Mouse (Mus musculus): ENCODE measurements at regions not wholly inside any gene's neighbourhood (a gene's known extent, or its start where the extent isn't known, plus 50 kb on each side); places are given as distances from the start of the nearest gene placed in this dataset.

DNA sequence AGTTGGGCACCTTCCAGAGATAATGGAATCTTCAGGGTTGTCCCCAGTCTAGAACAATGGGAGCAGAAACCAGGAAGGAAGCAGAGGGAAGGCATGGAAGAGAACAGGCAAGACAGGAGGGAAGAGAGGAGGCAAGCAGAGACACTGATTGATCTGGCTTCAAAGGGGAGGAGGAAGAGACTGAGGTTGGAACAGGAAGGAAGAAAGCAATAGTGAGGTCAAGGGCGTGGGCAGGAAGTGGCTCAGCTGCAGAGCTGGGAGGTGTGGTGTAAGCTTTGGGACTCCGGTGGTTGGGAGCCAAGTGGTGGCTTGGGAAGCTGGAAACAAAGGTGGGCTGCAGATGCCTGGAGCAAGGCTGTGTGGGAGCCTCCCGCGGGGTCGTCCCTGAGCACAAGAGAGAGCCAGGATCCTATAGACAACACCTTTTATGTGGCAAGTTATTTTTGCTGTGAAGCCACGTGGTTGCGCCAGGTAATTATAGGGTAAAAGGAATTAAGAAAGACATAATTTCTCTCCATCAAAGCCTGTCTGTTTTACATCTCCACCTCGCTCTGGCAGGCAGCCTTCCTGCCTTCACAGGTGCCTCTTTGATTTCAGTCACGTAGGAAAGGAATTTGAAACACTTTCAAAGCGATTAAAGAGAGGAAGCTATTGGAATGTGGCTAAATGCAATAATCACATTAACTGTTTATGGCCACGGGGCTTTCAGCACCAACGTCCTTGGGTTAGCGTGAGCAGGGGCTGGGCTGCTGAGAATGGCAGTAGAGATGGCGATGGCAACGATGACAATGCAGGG, 237.3 kb upstream of the Wscd1 start:
- Histone ChIP-seq H3K27ac (ENCODE audit: low read depth, low read length) (no peak overlapping the region), H3K27me3 (ENCODE audit: control insufficient read depth, insufficient read depth, low read length) (no peaks in the 10 kb centered on the region), H3K36me3 (ENCODE audit: control insufficient read depth, insufficient read depth, low read length) (no peaks in the 10 kb centered on the region), H3K9ac (ENCODE audit: low read length) (no peak overlapping the region), H3K4me3 (ENCODE audit: low read depth, low read length) (no peak overlapping the region), H3K4me2 (no peak overlapping the region), H3K4me1 (ENCODE audit: control insufficient read depth, insufficient read depth, low read length) (no peaks in the 10 kb centered on the region; the same call in 1 of the 2 replicates), H3K9me3 (ENCODE audit: control insufficient read depth, low read length) (no peaks in the 10 kb centered on the region)
- no peak for ATAC-seq (ENCODE audit: low FRiP score)
- 77% methylated on average over 15 of the region's 15 CpGs for WGBS
- no peak for DNase-seq (ENCODE audit: low spot score, missing footprints)

- WGBS: 65% methylated on average over 3 of the region's 3 CpGs
- Histone ChIP-seq H3K4me1 (ENCODE audit: control insufficient read depth, insufficient read depth, low read length) (no peaks in the 10 kb centered on the region; the same call in 1 of the 2 replicates), H3K4me3 (ENCODE audit: low read depth, low read length) (no peak overlapping the region), H3K9ac (ENCODE audit: low read length) (no peak overlapping the region), H3K36me3 (ENCODE audit: control insufficient read depth, insufficient read depth, low read length) (no peaks in the 10 kb centered on the region), H3K4me2 (no peak overlapping the region), H3K27ac (ENCODE audit: low read depth, low read length) (no peak overlapping the region), H3K9me3 (ENCODE audit: control insufficient read depth, low read length) (no peaks in the 10 kb centered on the region), H3K27me3 (ENCODE audit: control insufficient read depth, insufficient read depth, low read length) (no peaks in the 10 kb centered on the region)
- DNase-seq (ENCODE audit: low spot score, missing footprints): no peak
- ATAC-seq (ENCODE audit: low FRiP score): no peak
These were observed 236.7 kb upstream of the Wscd1 start for GRCm38 (mm10) chr11:71513067-71513350.

GRCm38 (mm10) chr11:71515264-71515663, 234.5 kb upstream of the Wscd1 start:
- Histone ChIP-seq H3K9me3 (ENCODE audit: control insufficient read depth, low read length) (no peaks in the 10 kb centered on the region), H3K4me1 (ENCODE audit: control insufficient read depth, insufficient read depth, low read length) (no peaks in the 10 kb centered on the region; the same call in 1 of the 2 replicates), H3K4me2 (no peak overlapping the region), H3K36me3 (ENCODE audit: control insufficient read depth, insufficient read depth, low read length) (no peaks in the 10 kb centered on the region), H3K4me3 (ENCODE audit: low read depth, low read length) (no peak overlapping the region), H3K27ac (ENCODE audit: low read depth, low read length) (no peak overlapping the region), H3K27me3 (ENCODE audit: control insufficient read depth, insufficient read depth, low read length) (no peaks in the 10 kb centered on the region), H3K9ac (ENCODE audit: low read length) (no peak overlapping the region)
- WGBS: 27% methylated on average over 6 of the region's 6 CpGs
- DNase-seq (ENCODE audit: low spot score, missing footprints) (no peak), ATAC-seq (ENCODE audit: low FRiP score) (no peak)

- H3K4me2 ChIP-seq: no peak overlapping the region
- no peak overlapping the region for H3K27ac ChIP-seq (ENCODE audit: low read depth, low read length)
- H3K4me1 ChIP-seq (ENCODE audit: control insufficient read depth, insufficient read depth, low read length): no peaks in the 10 kb centered on the region; the same call in 1 of the 2 replicates
- WGBS: 33% methylated on average over 5 of the region's 5 CpGs
- no peak for ATAC-seq (ENCODE audit: low FRiP score)
- H3K9me3 ChIP-seq (ENCODE audit: control insufficient read depth, low read length): no peaks in the 10 kb centered on the region
- no peaks in the 10 kb centered on the region for H3K27me3 ChIP-seq (ENCODE audit: control insufficient read depth, insufficient read depth, low read length)
- no peak for DNase-seq (ENCODE audit: low spot score, missing footprints)
- H3K9ac ChIP-seq (ENCODE audit: low read length): no peak overlapping the region
- no peaks in the 10 kb centered on the region for H3K36me3 ChIP-seq (ENCODE audit: control insufficient read depth, insufficient read depth, low read length)
- no peak overlapping the region for H3K4me3 ChIP-seq (ENCODE audit: low read depth, low read length)
These were observed 232.3 kb upstream of the Wscd1 start for GRCm38 (mm10) chr11:71517377-71517776.

GRCm38 (mm10) chr11:71527691-71528090, 222.0 kb upstream of the Wscd1 start:
- Histone ChIP-seq H3K27ac (ENCODE audit: low read depth, low read length) (no peak overlapping the region), H3K9me3 (ENCODE audit: control insufficient read depth, low read length) (no peaks in the 10 kb centered on the region), H3K36me3 (ENCODE audit: control insufficient read depth, insufficient read depth, low read length) (no peaks in the 10 kb centered on the region), H3K9ac (ENCODE audit: low read length) (no peak overlapping the region), H3K4me1 (ENCODE audit: control insufficient read depth, insufficient read depth, low read length) (no peaks in the 10 kb centered on the region), H3K4me3 (ENCODE audit: low read depth, low read length) (no peak overlapping the region), H3K4me2 (no peak overlapping the region), H3K27me3 (ENCODE audit: control insufficient read depth, insufficient read depth, low read length) (no peaks in the 10 kb centered on the region)
- ATAC-seq (ENCODE audit: low FRiP score): no peak
- no peak for DNase-seq (ENCODE audit: low spot score, missing footprints)
- WGBS: 76% methylated on average over 2 of the region's 2 CpGs

- no peaks in the 10 kb centered on the region for H3K9me3 ChIP-seq (ENCODE audit: control insufficient read depth, low read length)
- no peak overlapping the region for H3K27ac ChIP-seq (ENCODE audit: low read depth, low read length)
- 91% methylated on average over 4 of the region's 4 CpGs for WGBS
- no peaks in the 10 kb centered on the region for H3K27me3 ChIP-seq (ENCODE audit: control insufficient read depth, insufficient read depth, low read length)
- DNase-seq (ENCODE audit: low spot score, missing footprints): no peak
- H3K4me1 ChIP-seq (ENCODE audit: control insufficient read depth, insufficient read depth, low read length): no peaks in the 10 kb centered on the region
- no peaks in the 10 kb centered on the region for H3K36me3 ChIP-seq (ENCODE audit: control insufficient read depth, insufficient read depth, low read length)
- H3K4me2 ChIP-seq: no peak overlapping the region
- H3K4me3 ChIP-seq (ENCODE audit: low read depth, low read length): no peak overlapping the region
- no peak overlapping the region for H3K9ac ChIP-seq (ENCODE audit: low read length)
- ATAC-seq (ENCODE audit: low FRiP score): no peak
These were observed 221.1 kb upstream of the Wscd1 start for GRCm38 (mm10) chr11:71528588-71528987.

DNA sequence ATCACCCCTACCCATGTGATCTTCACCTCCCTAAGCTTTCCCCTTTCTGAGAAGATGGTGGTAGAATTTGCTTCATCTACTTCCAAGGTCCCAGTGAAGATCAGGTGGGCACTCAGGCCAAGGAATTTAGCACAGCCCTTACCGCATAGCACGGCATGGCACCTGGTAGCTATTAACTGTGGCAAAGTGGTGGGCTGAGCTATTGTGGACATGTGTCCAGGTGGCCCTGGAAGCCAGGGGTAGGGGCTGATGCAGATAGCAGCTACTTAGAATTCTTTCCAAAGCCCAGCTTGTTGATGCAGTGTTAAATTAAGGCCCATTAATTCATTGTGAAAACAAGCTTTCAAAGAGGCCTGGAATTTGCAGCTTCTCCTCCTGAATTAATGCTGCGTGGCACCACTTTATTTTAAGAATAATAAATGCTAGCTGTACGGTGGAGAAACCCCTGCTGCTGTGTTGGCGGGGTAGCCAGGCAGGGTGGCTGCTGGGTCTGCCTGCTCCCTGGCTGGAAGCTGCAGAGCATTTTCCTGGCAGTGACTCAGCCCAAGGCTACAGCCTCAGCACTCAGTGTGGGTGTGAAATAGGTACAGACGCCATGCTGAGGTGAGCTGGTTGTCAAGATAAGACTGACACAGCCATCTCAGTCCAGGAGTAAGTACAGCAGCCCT, 208.4 kb upstream of the Wscd1 start:
- Histone ChIP-seq H3K4me3 (ENCODE audit: low read depth, low read length) (no peak overlapping the region), H3K27ac (ENCODE audit: low read depth, low read length) (no peak overlapping the region), H3K9ac (ENCODE audit: low read length) (no peak overlapping the region), H3K36me3 (ENCODE audit: control insufficient read depth, insufficient read depth, low read length) (no peaks in the 10 kb centered on the region), H3K4me1 (ENCODE audit: control insufficient read depth, insufficient read depth, low read length) (no peaks in the 10 kb centered on the region), H3K27me3 (ENCODE audit: control insufficient read depth, insufficient read depth, low read length) (no peaks in the 10 kb centered on the region), H3K9me3 (ENCODE audit: control insufficient read depth, low read length) (peaks cover 3% of the 10 kb centered on the region; the same call in 1 of the 2 replicates), H3K4me2 (no peak overlapping the region)
- DNase-seq (ENCODE audit: low spot score, missing footprints): no peak
- WGBS: 71% methylated on average over 6 of the region's 6 CpGs
- ATAC-seq (ENCODE audit: low FRiP score): no peak

DNA sequence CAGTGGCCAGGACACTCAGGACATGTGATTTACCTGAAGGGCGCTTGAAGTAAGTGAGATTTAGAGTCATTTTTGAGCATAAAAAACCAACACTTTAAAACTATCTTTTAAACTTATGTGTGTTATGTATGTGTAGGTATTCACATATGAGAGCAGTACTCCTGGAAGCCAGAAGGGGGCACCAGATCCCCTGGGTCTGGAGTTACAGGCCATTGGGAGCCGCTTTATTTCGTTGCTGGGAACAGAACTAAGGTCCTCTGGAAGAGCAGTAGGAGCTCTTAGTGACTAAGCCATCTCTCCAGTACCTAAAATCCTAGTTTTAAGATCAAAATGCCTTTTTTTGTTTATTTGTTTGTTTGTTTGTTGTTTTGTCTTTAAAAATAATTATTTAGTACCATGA, 192.3 kb upstream of the Wscd1 start:
- Histone ChIP-seq H3K9me3 (ENCODE audit: control insufficient read depth, low read length) (no peaks in the 10 kb centered on the region), H3K36me3 (ENCODE audit: control insufficient read depth, insufficient read depth, low read length) (no peaks in the 10 kb centered on the region), H3K4me1 (ENCODE audit: control insufficient read depth, insufficient read depth, low read length) (no peaks in the 10 kb centered on the region), H3K27ac (ENCODE audit: low read depth, low read length) (no peak overlapping the region), H3K9ac (ENCODE audit: low read length) (no peak overlapping the region), H3K27me3 (ENCODE audit: control insufficient read depth, insufficient read depth, low read length) (no peaks in the 10 kb centered on the region), H3K4me2 (no peak overlapping the region), H3K4me3 (ENCODE audit: low read depth, low read length) (no peak overlapping the region)
- no peak for ATAC-seq (ENCODE audit: low FRiP score)
- DNase-seq (ENCODE audit: low spot score, missing footprints): no peak
- 88% methylated on average over 3 of the region's 3 CpGs for WGBS

GRCm38 (mm10) chr11:71564831-71565230, 184.9 kb upstream of the Wscd1 start:
- no peaks in the 10 kb centered on the region for H3K27me3 ChIP-seq (ENCODE audit: control insufficient read depth, insufficient read depth, low read length)
- no peaks in the 10 kb centered on the region for H3K4me1 ChIP-seq (ENCODE audit: control insufficient read depth, insufficient read depth, low read length)
- no peaks in the 10 kb centered on the region for H3K9me3 ChIP-seq (ENCODE audit: control insufficient read depth, low read length)
- no peak overlapping the region for H3K4me3 ChIP-seq (ENCODE audit: low read depth, low read length)
- no peaks in the 10 kb centered on the region for H3K36me3 ChIP-seq (ENCODE audit: control insufficient read depth, insufficient read depth, low read length)
- no peak overlapping the region for H3K27ac ChIP-seq (ENCODE audit: low read depth, low read length)
- no peak overlapping the region for H3K9ac ChIP-seq (ENCODE audit: low read length)
- ATAC-seq (ENCODE audit: low FRiP score) (no peak), DNase-seq (ENCODE audit: low spot score, missing footprints) (no peak)
- no peak overlapping the region for H3K4me2 ChIP-seq
